Mouse (Mus musculus): ENCODE data around the gene Gab1.
A peak's percentile ranks its signal among the peaks of the same experiment; 100 is the strongest.

The Gab1 gene

DNA sequence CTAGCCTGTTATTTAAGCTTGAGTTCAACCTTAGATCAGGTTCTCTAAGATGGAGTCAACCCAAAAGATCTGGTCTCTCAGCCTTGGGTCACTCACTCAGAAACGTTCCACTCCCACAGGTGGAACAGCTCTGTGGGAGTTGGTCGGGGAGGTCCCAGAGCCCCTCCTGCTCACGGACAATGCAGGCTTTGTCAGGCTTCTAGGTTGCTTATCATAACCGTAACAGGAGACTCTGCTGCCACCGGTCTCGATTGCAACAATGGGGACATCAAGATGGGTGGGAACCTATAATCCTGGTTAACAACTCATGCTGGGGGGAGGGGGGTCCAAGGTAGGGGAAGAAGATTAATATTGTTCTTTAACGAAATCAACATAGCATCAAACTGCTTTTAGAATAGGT is 127.9 kb downstream of the Gab1 start:
- no peak for DNase-seq (ENCODE audit: low read depth, low spot score)

DNA sequence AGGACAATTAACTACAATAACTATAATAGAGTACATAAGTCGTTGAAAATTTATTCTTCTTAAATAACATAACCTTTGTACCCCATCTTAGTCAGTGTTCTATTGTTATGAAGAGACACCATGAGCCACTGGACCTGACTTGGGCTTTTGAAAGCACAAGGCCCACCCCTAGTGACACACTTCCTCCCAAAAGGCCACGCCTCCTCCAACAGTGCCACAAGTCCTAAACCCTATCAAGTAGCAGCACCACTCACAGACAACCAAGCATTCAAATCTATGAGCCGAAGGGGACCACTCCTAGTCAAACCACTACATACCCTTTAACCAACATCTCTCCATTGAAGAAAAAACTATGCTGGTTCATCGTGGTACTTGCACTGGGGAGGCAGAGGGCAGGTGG is 131.2 kb downstream of the Gab1 start:
- no peak for DNase-seq (ENCODE audit: low read depth, low spot score)

DNA sequence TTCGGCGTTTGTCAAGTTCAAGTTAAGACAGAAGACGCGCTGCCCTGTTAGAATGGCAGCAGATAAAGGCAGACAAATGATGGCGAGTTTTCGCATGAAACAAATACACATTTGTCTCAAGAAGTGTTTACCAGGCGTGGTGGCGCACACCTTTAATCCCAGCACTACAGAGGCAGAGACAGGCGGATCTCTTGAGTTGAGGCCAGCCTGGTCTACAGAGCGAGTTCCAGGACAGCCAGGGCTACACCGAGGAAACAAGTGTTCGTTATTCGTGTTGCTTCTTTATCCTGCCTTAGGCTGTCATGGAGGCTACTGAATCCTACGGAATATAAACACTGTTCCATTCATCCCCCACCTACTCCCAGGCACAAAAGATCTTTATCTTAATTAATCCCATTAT is 140.4 kb downstream of the Gab1 start:
- DNase-seq (ENCODE audit: low read depth, low spot score) = no peak

DNA sequence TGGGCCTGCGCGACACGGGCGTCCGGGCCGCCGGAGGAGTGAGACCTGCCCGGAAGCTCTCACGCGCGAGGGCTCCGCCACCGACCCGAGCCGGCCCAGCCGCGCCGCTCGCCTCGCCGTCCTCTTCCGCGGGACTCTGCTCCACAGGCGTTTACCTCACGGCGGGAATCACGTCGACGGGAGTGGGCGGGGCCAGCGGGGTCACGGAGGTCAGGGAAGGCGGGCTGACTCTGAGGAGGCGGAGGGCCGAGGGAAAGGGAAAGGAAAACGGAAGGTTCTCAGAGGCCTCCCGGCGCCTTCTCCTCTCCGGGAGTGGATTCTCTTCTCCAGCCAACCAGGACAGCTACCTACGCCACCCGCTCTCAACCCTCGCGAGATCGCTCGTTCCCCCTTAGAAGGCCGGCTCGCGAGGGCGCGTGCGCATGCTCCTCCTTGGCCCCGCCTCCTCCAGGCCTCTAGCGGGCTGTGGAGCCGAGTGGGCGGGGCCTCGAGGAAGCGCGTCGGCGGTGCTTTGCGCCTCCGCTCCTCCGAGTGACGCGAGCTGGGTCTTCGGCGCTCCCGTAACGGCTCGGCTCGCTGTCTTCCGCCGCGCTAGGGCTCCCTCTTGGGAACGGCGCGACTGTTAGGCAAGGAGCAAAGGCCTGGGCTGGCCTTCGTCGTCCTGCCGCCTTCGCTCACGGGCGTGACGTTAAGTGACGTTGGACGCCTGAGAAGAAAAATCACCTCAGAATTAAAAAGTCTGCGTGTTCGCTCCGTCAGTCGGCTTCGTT is 141.0 kb downstream of the Gab1 start, which contains the start of gene Smarca5:
Smarca5 (minus strand) TSS at position 343 of the 770 bp plus-strand sequence.
- DNase-seq (ENCODE audit: low read depth, low spot score) = peak; percentile 74

DNA sequence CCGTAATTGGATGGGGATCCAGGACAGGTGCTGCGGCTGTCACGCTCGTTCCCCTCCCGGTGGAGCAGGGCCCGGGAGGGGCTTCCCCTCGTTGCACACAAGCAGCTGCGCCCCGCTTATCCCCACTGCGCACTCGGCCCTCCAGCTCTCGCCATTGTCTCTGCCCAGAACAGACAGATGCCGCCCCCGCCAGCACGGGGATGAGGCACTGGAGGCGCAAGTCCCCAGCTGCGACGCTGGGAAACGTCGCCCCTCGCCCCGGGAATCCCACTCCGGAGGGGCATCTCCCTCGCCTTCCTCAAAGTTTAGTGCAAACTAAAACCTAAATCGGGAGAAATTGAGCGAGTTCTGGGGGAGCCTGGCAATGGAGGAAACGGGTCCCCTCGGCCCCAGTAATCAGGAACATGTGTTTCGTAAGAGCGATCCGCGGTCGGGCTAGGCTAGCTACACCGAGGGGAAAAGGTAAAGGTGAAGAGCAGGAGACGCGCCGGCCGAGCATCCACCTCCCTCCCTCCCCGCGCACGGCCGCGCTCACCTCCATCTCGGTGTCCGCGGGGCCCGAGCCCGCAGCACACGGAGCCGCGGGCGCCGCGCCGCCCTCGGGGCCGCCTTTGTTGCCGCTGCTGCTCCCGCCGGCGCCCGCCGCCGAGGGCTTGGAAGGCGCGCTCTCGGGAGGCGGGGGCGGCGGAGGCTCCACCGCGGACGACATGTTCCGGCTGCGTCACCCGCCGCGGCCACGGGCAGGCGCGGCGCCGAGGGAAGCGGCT is 141.7 kb downstream of the Gab1 start:
- no peak for DNase-seq (ENCODE audit: low read depth, low spot score)

DNA sequence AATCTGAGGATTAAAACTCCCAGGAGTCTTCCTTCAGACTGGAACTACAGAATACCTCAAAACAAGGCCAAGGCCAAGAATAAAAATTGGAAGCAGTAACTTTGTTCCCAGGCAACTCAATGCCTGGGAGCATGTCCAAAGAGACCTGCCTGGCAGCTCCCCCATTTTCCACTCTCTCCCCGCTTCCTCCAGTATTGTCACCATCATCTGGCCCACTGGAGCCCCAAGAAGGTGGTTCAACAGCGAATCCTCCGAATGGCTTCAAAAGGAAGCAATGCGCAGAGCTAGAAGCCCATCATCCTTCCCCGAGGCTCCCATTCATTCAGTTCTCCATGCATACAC is 142.3 kb downstream of the Gab1 start:
- no peak for DNase-seq (ENCODE audit: low read depth, low spot score)

DNA sequence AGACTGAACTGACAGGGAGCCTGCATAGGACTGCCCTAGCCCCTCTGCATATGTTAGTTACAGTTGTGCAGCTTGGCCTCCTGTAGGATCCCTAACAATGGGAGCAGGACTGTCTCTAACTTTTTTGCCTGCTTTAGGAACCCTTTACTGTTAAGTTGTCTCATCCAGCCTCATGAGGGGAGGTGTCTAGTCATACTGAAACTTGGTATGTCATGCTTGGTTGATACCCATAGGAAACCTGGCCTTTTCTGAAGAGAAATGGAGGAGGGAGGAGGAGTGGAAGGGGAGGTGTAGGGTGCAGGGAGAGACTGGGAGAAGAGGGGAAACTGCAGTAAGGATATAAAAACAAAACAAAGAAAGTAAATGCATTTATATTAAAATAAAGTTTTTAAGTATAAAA is 148.0 kb downstream of the Gab1 start:
- no peak for DNase-seq (ENCODE audit: low read depth, low spot score)

DNA sequence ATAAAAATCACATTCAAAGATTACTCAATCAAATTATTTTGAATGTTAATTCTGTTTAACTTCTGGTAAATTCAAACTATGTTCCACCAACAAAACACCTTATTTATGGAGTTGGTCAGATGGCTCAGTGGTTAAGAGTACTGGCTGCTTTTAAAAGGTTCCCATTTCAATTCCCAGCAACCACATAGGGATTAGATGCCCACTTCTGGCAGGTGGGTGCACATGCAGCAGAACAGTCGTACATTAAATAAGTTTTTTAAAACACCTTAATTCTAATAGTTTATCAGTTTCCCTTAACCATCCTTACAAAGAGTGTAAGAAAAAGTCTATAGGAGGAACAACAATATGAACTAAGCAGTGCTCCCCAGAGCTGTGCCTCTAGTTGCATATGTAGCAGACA is 165.9 kb downstream of the Gab1 start:
- no peak for DNase-seq (ENCODE audit: low read depth, low spot score)
